16 mouse cellular contexts compared by ENCODE assay signal in genomic region chr3:54589976-54590375, GRCm38 (mm10).
DNase-seq lines count a peak whose midpoint lies in the region; ATAC-seq and TF ChIP-seq lines count a peak whose summit lies in the region.
"Had no signal": no experiment of that assay in that cellular context is flagged by ENCODE, and none has a peak within 500 bp of the region (broad histone marks: within the 10 kb centered on the region; RNA-seq: fewer than 3 reads in every experiment).

No protein-coding gene starts in this region.

- H3K9ac ChIP-seq in forebrain, embryonic 13.5 days, result no peak overlapping the region
- H3K9ac ChIP-seq in midbrain, embryonic 14.5 days (replicated peaks; ENCODE audit: low read length), result no peak overlapping the region
- H3K9ac ChIP-seq: heart, embryonic 12.5 days; hindbrain, embryonic 13.5 days; kidney, embryonic 15.5 days; limb, embryonic 15.5 days had no signal

- TF ChIP-seq CTCF in spleen, adult 2 months (IDR thresholded peaks at IDR 0.05; ENCODE audit: extremely low read depth, insufficient read depth, insufficient read length, insufficient replicate concordance), result no peak

- H3K4me3 ChIP-seq in spleen, adult 2 months (ENCODE audit: extremely low read depth, insufficient read depth, insufficient read length), result no peak overlapping the region
- H3K4me3 ChIP-seq in forebrain, embryonic 13.5 days, result no peak overlapping the region
- no peak overlapping the region for H3K4me3 ChIP-seq in midbrain, embryonic 14.5 days (replicated peaks; ENCODE audit: low read depth, low read length)
- H3K4me3 ChIP-seq: erythroblast, embryonic 14.5 days; heart, embryonic 12.5 days; hindbrain, embryonic 13.5 days; kidney, embryonic 15.5 days; limb, embryonic 15.5 days had no signal

- peaks cover 8% of the 10 kb centered on the region; the same call in 1 of the 2 replicates for H3K4me1 ChIP-seq in spleen, adult 2 months (ENCODE audit: control insufficient read depth, insufficient read depth, insufficient read length)
- H3K4me1 ChIP-seq in forebrain, embryonic 13.5 days, result no peaks in the 10 kb centered on the region
- H3K4me1 ChIP-seq in midbrain, embryonic 14.5 days (ENCODE audit: control insufficient read depth, insufficient read depth, low read length), result no peaks in the 10 kb centered on the region
- H3K4me1 ChIP-seq: hindbrain, embryonic 13.5 days had no signal

- no peak overlapping the region for H3K4me2 ChIP-seq in forebrain, embryonic 13.5 days
- no peak overlapping the region for H3K4me2 ChIP-seq in midbrain, embryonic 14.5 days (ENCODE audit: low read length)
- H3K4me2 ChIP-seq: heart, embryonic 12.5 days; hindbrain, embryonic 13.5 days; kidney, embryonic 15.5 days; limb, embryonic 15.5 days had no signal

- TF ChIP-seq POLR2A in spleen, adult 2 months (IDR thresholded peaks at IDR 0.05; ENCODE audit: low read depth, low read length), result no peak

- peak; percentile 94 for ATAC-seq in hematopoietic stem cell, adult 5-6 weeks (replicated peaks in 1 of 2; ENCODE audit: insufficient read depth in 1 of 2, low FRiP score in 2 of 2, low TSS enrichment in 1 of 2, low read depth in 1 of 2, poor library complexity in 2 of 2, severe bottlenecking in 2 of 2)
- no peak for ATAC-seq in forebrain, embryonic 13.5 days
- no peak for ATAC-seq in midbrain, embryonic 14.5 days (ENCODE audit: low FRiP score, low TSS enrichment)

- H3K27me3 ChIP-seq in spleen, adult 2 months (ENCODE audit: control insufficient read depth, insufficient read depth, low read length), result no peaks in the 10 kb centered on the region
- no peaks in the 10 kb centered on the region for H3K27me3 ChIP-seq in forebrain, embryonic 13.5 days
- no peaks in the 10 kb centered on the region for H3K27me3 ChIP-seq in midbrain, embryonic 14.5 days (ENCODE audit: control insufficient read depth, insufficient read depth, low read length)
- H3K27me3 ChIP-seq: heart, embryonic 12.5 days; hindbrain, embryonic 13.5 days; kidney, embryonic 15.5 days; limb, embryonic 15.5 days had no signal

- no peaks in the 10 kb centered on the region for H3K36me3 ChIP-seq in spleen, adult 2 months (ENCODE audit: control insufficient read depth, insufficient read depth, low read length)
- H3K36me3 ChIP-seq in forebrain, embryonic 13.5 days (ENCODE audit: poor library complexity, severe bottlenecking), result no peaks in the 10 kb centered on the region
- no peaks in the 10 kb centered on the region for H3K36me3 ChIP-seq in midbrain, embryonic 14.5 days (ENCODE audit: control insufficient read depth, insufficient read depth, low read length)
- H3K36me3 ChIP-seq: G1E; heart, embryonic 12.5 days; hindbrain, embryonic 13.5 days; kidney, embryonic 15.5 days; limb, embryonic 15.5 days had no signal

- intact Hi-C loops in gastrocnemius, postnatal 36 days (cut with DNase I), result no loop called here

- peak overlapping the region; percentile 61 for H3K27ac ChIP-seq in spleen, adult 2 months (ENCODE audit: insufficient read depth, low read length)
- no peak overlapping the region for H3K27ac ChIP-seq in forebrain, embryonic 13.5 days
- H3K27ac ChIP-seq in midbrain, embryonic 14.5 days (replicated peaks; ENCODE audit: low read depth, low read length), result no peak overlapping the region
- H3K27ac ChIP-seq: hindbrain, embryonic 13.5 days; kidney, embryonic 15.5 days; limb, embryonic 15.5 days; macrophage had no signal

- DNase-seq in 416B (ENCODE audit: low read depth), result peak; percentile 81
- DNase-seq in CD4-positive, CD25-positive, alpha-beta regulatory T cell, adult 2 months (ENCODE audit: low read depth, low spot score), result peak; percentile 71
- DNase-seq in spleen, adult 2 months (ENCODE audit: low read depth in 1 of 2, low spot score in 2 of 2), result peak in 1 of 2 experiments; percentile 63
- no peak for DNase-seq in kidney, adult 8-10 months
- no peak for DNase-seq in midbrain, embryonic 14.5 days
- DNase-seq in gastrocnemius, postnatal 36 days, result no peak
- DNase-seq: retina, postnatal 1 day had no signal

- 0 out of 2 replicates have a peak, but pooled peaks cover 3% of the 10 kb centered on the region for H3K9me3 ChIP-seq in forebrain, embryonic 13.5 days (replicated peaks)
- H3K9me3 ChIP-seq in midbrain, embryonic 14.5 days (ENCODE audit: control insufficient read depth, low read length), result no peaks in the 10 kb centered on the region
- H3K9me3 ChIP-seq: kidney, embryonic 15.5 days; limb, embryonic 15.5 days had no signal

- WGBS in spleen, adult 2 months, result 5% methylated on average over 9 of the region's 9 CpGs
- 89% methylated on average over 9 of the region's 9 CpGs for WGBS in forebrain, embryonic 13.5 days
- WGBS in midbrain, embryonic 14.5 days, result 61% methylated on average over 9 of the region's 9 CpGs

Comparison
In these comparisons a context has a peak if more than half of its experiments do, and no peak if none do; other contexts are left out.
1. DNase-seq: peak in 416B (single experiment) and CD4-positive, CD25-positive, alpha-beta regulatory T cell, adult 2 months (single experiment); none in kidney, adult 8-10 months (0 of 2), midbrain, embryonic 14.5 days (single experiment) and gastrocnemius, postnatal 36 days (0 of 2).
2. ATAC-seq: peak in hematopoietic stem cell, adult 5-6 weeks (2 of 2); none in forebrain, embryonic 13.5 days (single experiment) and midbrain, embryonic 14.5 days (single experiment).